Mouse (Mus musculus) hematopoietic stem cell, adult 5-6 weeks (primary cell): ENCODE results near the gene Rap1gap2. TPM values are rescaled to one million over a fixed set of nuclear protein-coding genes. Genes with fewer than 3 reads are reported as not detected.

Source experiments
- ATAC-seq, 2 experiments: fragments of 125-278 bp in 1 of 2; replicated peaks in 1 of 2; 2 replicates each; pipeline ENCODE4 v1.8.0; 2016 to 2017; ENCODE audit warnings: inconsistent platforms in 2 of 2, mild to moderate bottlenecking in 2 of 2, moderate number of reproducible peaks in 2 of 2, low read depth in 1 of 2, moderate TSS enrichment in 1 of 2; ENCODE audit not compliant: low FRiP score in 2 of 2, poor library complexity in 2 of 2, severe bottlenecking in 2 of 2, insufficient read depth in 1 of 2, low TSS enrichment in 1 of 2
- total RNA-seq: library from RNA; stranded (forward); fragments of 172-1452, 232-1000 nt; gene quantifications from 2 replicates; pipeline ENCODE4 v1.2.3, GENCODE M21; 2017

The Rap1gap2 gene
- total RNA-seq, 1 experiment from 2014 or later: 2.1 TPM

DNA sequence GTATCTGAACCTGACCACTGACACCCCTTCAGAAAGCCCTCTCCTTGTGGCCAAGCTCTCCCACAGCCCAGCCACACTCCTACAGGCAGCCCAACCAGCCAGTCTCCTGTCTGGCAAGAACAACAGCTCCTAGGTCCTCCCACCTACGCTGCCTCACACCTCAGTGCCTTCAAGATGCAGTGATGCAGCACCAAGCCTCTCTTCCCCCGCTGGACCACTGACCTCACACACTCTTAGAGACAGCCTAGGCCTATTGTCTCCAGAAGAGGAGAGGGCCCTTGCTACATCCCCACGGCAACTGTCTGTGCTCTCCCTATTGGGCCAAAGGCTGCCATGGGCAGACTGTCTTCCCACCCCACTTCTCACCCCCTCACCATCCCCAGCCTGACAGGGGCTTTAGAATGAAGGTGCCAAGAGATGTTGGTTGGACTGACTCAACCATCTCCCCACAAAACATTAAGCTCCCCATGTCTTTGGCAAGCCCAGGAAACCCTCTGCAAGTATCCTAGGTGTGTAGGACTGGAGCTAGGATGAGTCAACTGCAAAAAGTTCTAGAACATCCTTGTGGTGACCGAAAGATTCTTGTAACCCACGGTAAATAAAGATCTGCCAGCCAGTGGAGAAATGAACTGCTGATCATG is 50.8 kb downstream of the Rap1gap2 start:
- ATAC-seq: no peak

- ATAC-seq: no peak
Measured at GRCm38 (mm10) chr11:74558933-74559332, 51.8 kb downstream of the Rap1gap2 start.

DNA sequence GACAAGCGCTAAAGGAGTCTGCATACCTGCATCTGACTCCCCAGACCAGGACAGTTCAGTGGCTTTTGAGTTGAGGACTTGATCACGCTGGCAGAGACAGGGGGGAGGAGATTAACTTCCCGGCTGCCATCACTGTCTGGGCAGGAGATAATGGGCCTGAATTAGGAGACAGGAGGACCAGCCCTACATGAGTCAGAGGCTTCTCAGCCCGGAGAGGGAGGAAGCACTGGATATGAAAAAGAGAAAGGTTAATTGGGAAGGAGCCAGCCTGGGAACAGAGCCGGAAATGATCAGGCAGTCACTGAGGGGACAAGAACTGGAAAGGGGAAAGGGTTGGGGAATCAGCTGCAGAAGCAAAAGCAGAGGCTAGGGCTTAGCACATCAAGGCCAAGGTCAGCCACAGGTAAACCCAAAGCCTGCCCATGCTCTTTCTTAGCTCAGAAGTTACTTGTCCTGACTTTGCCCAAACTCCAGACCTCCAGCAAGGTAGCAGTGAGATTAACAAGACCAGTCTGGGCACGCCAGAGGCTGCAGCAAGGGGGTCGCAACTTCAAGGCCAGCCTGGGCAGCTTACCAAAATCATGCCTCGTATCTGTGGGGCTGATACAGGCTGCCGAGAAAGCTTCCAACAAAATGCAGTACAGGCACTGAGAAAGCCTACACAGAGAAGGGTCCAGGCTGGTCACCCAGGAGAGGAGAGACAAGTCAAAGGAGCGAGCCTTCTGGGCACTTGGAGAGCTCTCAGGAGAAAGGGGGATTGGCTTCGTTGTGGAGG is 53.1 kb downstream of the Rap1gap2 start:
- no peak for ATAC-seq

GRCm38 (mm10) chr11:74555716-74556374 is 54.9 kb downstream of the Rap1gap2 start:
- ATAC-seq: peak; percentile 86 to 88

- ATAC-seq: 0 out of 4 replicates have a peak, but pooled peaks of 1 of the 2 experiments have one; percentile 30
Measured at GRCm38 (mm10) chr11:74554683-74555341, 55.9 kb downstream of the Rap1gap2 start.

DNA sequence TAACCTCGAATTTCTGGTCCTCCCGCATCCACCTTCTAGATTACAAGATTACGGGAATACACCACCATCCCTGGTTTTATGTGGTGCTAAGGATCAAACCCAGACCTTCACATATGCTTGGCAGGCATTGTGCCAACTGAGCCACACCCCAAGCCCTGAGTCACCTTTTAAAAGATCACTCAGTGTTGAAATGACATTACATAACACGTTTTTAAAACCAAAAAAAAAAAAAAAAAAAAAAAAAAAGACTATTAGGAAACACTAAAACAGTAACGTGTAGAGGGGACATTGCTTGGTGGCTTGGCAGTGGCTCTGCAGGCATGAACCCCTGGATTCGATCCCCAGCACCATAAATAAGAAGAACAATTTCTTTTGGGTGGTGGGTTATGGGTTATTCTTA is 59.1 kb downstream of the Rap1gap2 start:
- ATAC-seq: no peak

DNA sequence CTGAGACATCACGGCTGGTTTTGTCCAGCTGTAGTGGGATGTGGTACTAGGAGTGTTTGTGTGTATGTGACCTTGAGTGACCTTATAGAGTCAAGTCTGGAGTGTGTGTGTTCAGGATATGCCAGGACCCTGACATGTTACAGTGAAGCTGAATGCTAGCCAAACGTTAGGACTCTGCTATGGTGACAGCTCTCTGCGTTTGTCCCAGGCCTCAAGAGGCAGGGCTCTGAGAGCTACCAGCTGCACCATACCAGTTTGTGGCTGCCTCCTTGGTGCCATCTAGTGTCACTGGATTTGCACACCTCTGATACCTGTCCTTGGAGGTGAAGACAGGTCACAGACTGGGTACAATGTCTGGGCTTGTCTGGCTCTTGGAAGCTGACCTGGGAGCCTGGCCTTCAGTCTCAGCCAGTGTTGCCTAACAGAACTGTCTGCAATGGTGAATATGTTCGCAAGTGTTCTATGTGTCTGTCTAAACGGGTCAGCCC is 60.1 kb downstream of the Rap1gap2 start:
- ATAC-seq: no peak

- ATAC-seq: no peak
Measured at GRCm38 (mm10) chr11:74548781-74549382, 61.8 kb downstream of the Rap1gap2 start.

- ATAC-seq: peak; percentile 86 to 87
Measured at GRCm38 (mm10) chr11:74546933-74547694, 63.6 kb downstream of the Rap1gap2 start.

DNA sequence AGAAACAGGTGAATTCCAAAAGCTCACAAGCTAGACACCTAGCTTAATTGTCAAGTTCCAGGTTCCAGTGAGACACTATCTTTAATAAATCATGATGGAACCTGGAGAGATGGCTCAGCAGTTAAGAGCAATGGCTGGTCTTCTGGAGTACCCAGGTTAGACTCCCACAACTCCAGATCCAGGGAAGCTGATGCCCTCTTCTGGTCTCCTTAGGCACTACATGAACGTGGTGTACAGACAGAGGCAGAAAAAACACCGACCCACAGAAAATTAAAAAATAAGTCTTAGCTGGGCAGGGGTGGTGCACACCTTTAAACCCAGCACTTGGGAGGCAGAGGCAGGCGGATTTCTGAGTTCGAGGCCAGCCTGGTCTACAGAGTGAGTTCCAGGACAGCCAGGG is 64.5 kb downstream of the Rap1gap2 start:
- peak; percentile 39 to 46; a peak in 2 of 4 replicates for ATAC-seq

- no peak for ATAC-seq
Measured at GRCm38 (mm10) chr11:74545560-74545959, 65.2 kb downstream of the Rap1gap2 start.

DNA sequence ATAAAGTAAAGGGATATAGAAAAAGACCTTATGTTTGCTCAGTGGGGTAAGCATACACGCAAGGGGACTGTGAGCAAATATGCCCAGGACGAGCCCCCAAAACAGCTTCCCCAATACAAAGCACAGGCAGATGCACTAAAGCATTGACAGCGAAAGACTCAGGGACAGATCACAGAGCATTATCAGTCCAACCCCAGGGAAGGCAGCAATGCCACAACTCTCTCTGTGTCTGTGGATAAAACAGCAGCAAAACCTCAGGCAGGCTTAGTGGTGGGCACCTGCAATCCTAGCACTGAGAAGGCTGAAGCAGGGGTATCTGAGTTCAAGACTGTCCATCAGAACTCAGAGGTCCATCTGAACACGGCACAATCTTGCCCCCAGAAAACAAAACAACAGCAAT is 73.4 kb downstream of the Rap1gap2 start:
- ATAC-seq: no peak

- no peak for ATAC-seq
Measured at GRCm38 (mm10) chr11:74536140-74536842, 74.4 kb downstream of the Rap1gap2 start.

- ATAC-seq: 0 out of 4 replicates have a peak, but pooled peaks of 1 of the 2 experiments have one; percentile 6
Measured at GRCm38 (mm10) chr11:74534380-74534779, 76.3 kb downstream of the Rap1gap2 start.

- no peak for ATAC-seq
Measured at GRCm38 (mm10) chr11:74533050-74533449, 77.7 kb downstream of the Rap1gap2 start.

DNA sequence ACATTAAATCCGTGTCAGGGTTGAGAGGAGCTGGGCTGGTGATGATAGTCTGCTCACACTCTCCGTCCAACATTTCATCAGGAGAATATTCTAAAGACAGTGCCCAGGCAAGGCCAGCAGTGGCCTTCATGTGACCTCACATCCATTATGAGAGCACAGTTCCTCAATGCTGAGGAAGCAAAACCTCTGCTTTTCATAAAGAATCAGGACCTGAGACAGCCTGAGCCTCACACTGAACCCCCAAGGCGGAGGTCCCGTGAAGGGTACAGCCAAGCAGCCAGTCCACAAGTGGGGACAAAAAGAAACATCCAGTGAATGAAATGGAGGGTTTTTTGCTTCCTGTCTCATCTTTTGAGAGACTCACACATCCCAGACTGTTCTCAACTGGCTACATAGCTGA is 78.3 kb downstream of the Rap1gap2 start:
- no peak for ATAC-seq
